Mouse (Mus musculus) bone marrow, adult 2 months (tissue): ENCODE results near the gene Mgat4a.

Experiments
- CTCF ChIP-seq: fragments of 200-500 bp; IDR thresholded peaks from 2 replicates; pipeline ENCODE4 v1.5.1; 2011; ENCODE audit warnings: low read length, control low read depth; ENCODE audit not compliant: control insufficient read depth, insufficient read depth
- POLR2A ChIP-seq: fragments of 200-500 bp; IDR thresholded peaks from 2 replicates; pipeline ENCODE4 v1.6.1; 2011; ENCODE audit warnings: low read depth, mild to moderate bottlenecking, control low read depth, low read length, borderline replicate concordance; ENCODE audit not compliant: control insufficient read depth

DNA sequence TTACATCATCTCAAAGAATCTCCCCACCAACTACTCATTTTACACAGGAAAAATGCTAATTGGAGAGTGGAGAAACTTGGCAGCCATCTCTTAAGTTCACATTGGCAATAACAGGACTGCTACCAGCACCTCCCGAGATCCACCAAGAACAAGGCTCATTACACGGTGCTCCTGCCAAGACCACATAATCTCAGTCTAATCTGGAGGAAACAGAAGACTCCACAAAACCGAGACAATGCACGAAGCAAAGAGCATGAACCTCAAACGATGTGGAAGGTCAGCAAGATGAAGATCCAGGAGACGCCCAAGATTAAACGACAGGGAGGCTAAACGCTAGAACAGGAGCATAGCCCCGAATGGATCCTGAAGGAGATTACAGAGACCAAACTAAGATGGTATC is 38.5 kb downstream of the Mgat4a start:
- TF ChIP-seq POLR2A (no peak), CTCF (no peak)
